Mouse (Mus musculus): ENCODE measurements around the gene Lage3. TPM values are rescaled to one million over a fixed set of nuclear protein-coding genes. Genes with fewer than 3 reads are reported as not detected.

Gene Lage3
- polyA plus RNA-seq, 1 experiment from 2014 or later, result 94.4 TPM

GRCm38 (mm10) chrX:74330166-74330930 lies 23.1 kb downstream of the Lage3 start:
- Histone ChIP-seq H3K4me2 (replicated peaks) (peak overlapping the region; percentile 59), H3K9me3 (replicated peaks) (no peaks in the 10 kb centered on the region), H3K9ac (peak overlapping the region; percentile 64), H3K4me3 (peak overlapping the region; percentile 53), H3K27me3 (no peaks in the 10 kb centered on the region), H3K36me3 (peaks cover 23% of the 10 kb centered on the region; the same call in 1 of the 2 replicates), H3K4me1 (peaks cover 31% of the 10 kb centered on the region), H3K27ac (peak overlapping the region; percentile 52)
- 38% methylated on average over 2 of the region's 2 CpGs for WGBS
- ATAC-seq (ENCODE audit: low FRiP score), result no peak

- WGBS, result 26% methylated on average over 9 of the region's 10 CpGs
- Histone ChIP-seq H3K4me3 (peak overlapping the region; percentile 53), H3K9me3 (replicated peaks) (no peaks in the 10 kb centered on the region), H3K27me3 (no peaks in the 10 kb centered on the region), H3K4me1 (peaks cover 31% of the 10 kb centered on the region), H3K4me2 (replicated peaks) (peak overlapping the region; percentile 59), H3K27ac (peak overlapping the region; percentile 52), H3K9ac (peak overlapping the region; percentile 64), H3K36me3 (peaks cover 21% of the 10 kb centered on the region; the same call in 1 of the 2 replicates)
- peak; percentile 64 for ATAC-seq (ENCODE audit: low FRiP score)
These were observed 24.2 kb downstream of the Lage3 start for GRCm38 (mm10) chrX:74329215-74329671.

GRCm38 (mm10) chrX:74328725-74329161 lies 24.7 kb downstream of the Lage3 start, which contains the start of gene Plxna3:
Gene Plxna3, plus strand, starts transcription at chrX:74329066.
- Histone ChIP-seq H3K4me2 (replicated peaks) (peak within 1 kb of the TSS; percentile 59), H3K9me3 (replicated peaks) (no peaks in the 10 kb centered on the region), H3K9ac (peak within 1 kb of the TSS; percentile 64), H3K27ac (peak within 1 kb of the TSS; percentile 87), H3K27me3 (no peaks in the 10 kb centered on the region), H3K4me1 (peaks cover 28% of the 10 kb centered on the region), H3K4me3 (peak within 1 kb of the TSS; percentile 53), H3K36me3 (peaks cover 16% of the 10 kb centered on the region; the same call in 1 of the 2 replicates)
- 16% methylated on average over 26 of the region's 30 CpGs for WGBS
- ATAC-seq (ENCODE audit: low FRiP score), result peak; percentile 94

GRCm38 (mm10) chrX:74312540-74313464 lies 40.6 kb downstream of the Lage3 start, which contains the start of gene Fam50a:
Gene Fam50a, plus strand, starts transcription at chrX:74313033.
- H3K4me3 ChIP-seq, result peak within 1 kb of the TSS; percentile 57
- peaks cover 32% of the 10 kb centered on the region for H3K36me3 ChIP-seq
- H3K9me3 ChIP-seq (replicated peaks), result 0 out of 2 replicates have a peak, but pooled peaks cover 3% of the 10 kb centered on the region
- peak within 1 kb of the TSS; percentile 68 for H3K4me2 ChIP-seq (replicated peaks)
- ATAC-seq (ENCODE audit: low FRiP score), result peak; percentile 94
- 21% methylated on average over 51 of the region's 59 CpGs for WGBS
- H3K4me1 ChIP-seq, result peaks cover 4% of the 10 kb centered on the region; the same call in 1 of the 2 replicates
- H3K27me3 ChIP-seq, result no peaks in the 10 kb centered on the region
- peak within 1 kb of the TSS; percentile 76 for H3K9ac ChIP-seq
- H3K27ac ChIP-seq, result peak within 1 kb of the TSS; percentile 89

- H3K27ac ChIP-seq, result peak within 1 kb of the TSS; percentile 92
- H3K27me3 ChIP-seq, result no peaks in the 10 kb centered on the region
- peaks cover 60% of the 10 kb centered on the region for H3K36me3 ChIP-seq
- H3K4me1 ChIP-seq, result peaks cover 9% of the 10 kb centered on the region
- WGBS, result 15% methylated on average over 41 of the region's 41 CpGs
- peak within 1 kb of the TSS; percentile 74 for H3K9ac ChIP-seq
- H3K4me2 ChIP-seq (replicated peaks), result peak within 1 kb of the TSS; percentile 73
- peak; percentile 80 for ATAC-seq (ENCODE audit: low FRiP score)
- H3K4me3 ChIP-seq, result peak within 1 kb of the TSS; percentile 56
- H3K9me3 ChIP-seq (replicated peaks), result no peaks in the 10 kb centered on the region
These were observed 48.3 kb downstream of the Lage3 start, which contains the start of gene Gdi1 for GRCm38 (mm10) chrX:74304867-74305700. Gene Gdi1, plus strand, starts transcription at chrX:74304998.

Small RNA genes within 50 kb of the gene (microRNA-seq; reads per million reads assigned to microRNA genes)
- gene Mir7092, result not detected

Other genes starting within 250 kb of the Lage3 start
- not detected in 2 replicates for gene Opn1mw, start 226.2 kb downstream of the Lage3 start, polyA plus RNA-seq (2016; fragmentation: Nextera tagmentation; extraction: Ambion mirVana)
- gene Mecp2, start 218.3 kb downstream of the Lage3 start, polyA plus RNA-seq (2016; fragmentation: Nextera tagmentation; extraction: Ambion mirVana), result 14.9 and 16.7 TPM in 2 replicates
- gene Tex28, start 185.8 kb downstream of the Lage3 start, polyA plus RNA-seq (2016; fragmentation: Nextera tagmentation; extraction: Ambion mirVana), result not detected in 2 replicates
- 0.10 and 0.18 TPM in 2 replicates for gene Tktl1, start 176.4 kb downstream of the Lage3 start, polyA plus RNA-seq (2016; fragmentation: Nextera tagmentation; extraction: Ambion mirVana)
- gene Flna, start 103.8 kb downstream of the Lage3 start, polyA plus RNA-seq (2016; fragmentation: Nextera tagmentation; extraction: Ambion mirVana), result 253 and 262 TPM in 2 replicates
- 17.0 and 18.2 TPM in 2 replicates for gene Emd, start 98.9 kb downstream of the Lage3 start, polyA plus RNA-seq (2016; fragmentation: Nextera tagmentation; extraction: Ambion mirVana)
- gene Rpl10, start 82.8 kb downstream of the Lage3 start, polyA plus RNA-seq (2016; fragmentation: Nextera tagmentation; extraction: Ambion mirVana), result 520 and 550 TPM in 2 replicates
- gene Taz, start 71.7 kb downstream of the Lage3 start, polyA plus RNA-seq (2016; fragmentation: Nextera tagmentation; extraction: Ambion mirVana), result 80.2 and 85.6 TPM in 2 replicates
- gene Dnase1l1, start 71.3 kb downstream of the Lage3 start, polyA plus RNA-seq (2016; fragmentation: Nextera tagmentation; extraction: Ambion mirVana), result 6.3 and 6.5 TPM in 2 replicates
- 140 and 143 TPM in 2 replicates for gene Atp6ap1, start 56.5 kb downstream of the Lage3 start, polyA plus RNA-seq (2016; fragmentation: Nextera tagmentation; extraction: Ambion mirVana)
- 697 and 732 TPM in 2 replicates for gene Gdi1, start 48.6 kb downstream of the Lage3 start, polyA plus RNA-seq (2016; fragmentation: Nextera tagmentation; extraction: Ambion mirVana)
- gene Fam50a, start 40.6 kb downstream of the Lage3 start, polyA plus RNA-seq (2016; fragmentation: Nextera tagmentation; extraction: Ambion mirVana), result 62.3 and 65.8 TPM in 2 replicates
- 48.6 and 51.8 TPM in 2 replicates for gene Plxna3, start 24.6 kb downstream of the Lage3 start, polyA plus RNA-seq (2016; fragmentation: Nextera tagmentation; extraction: Ambion mirVana)
- gene Ubl4a, start 19.6 kb upstream of the Lage3 start, polyA plus RNA-seq (2016; fragmentation: Nextera tagmentation; extraction: Ambion mirVana), result 56.7 and 63.1 TPM in 2 replicates
- gene Slc10a3, start 19.7 kb upstream of the Lage3 start, polyA plus RNA-seq (2016; fragmentation: Nextera tagmentation; extraction: Ambion mirVana), result 10.1 and 10.5 TPM in 2 replicates
- gene Fam3a, start 39.7 kb upstream of the Lage3 start, polyA plus RNA-seq (2016; fragmentation: Nextera tagmentation; extraction: Ambion mirVana), result 32.1 and 33.7 TPM in 2 replicates
- 24.2 and 27.7 TPM in 2 replicates for gene Ikbkg, start 39.7 kb upstream of the Lage3 start, polyA plus RNA-seq (2016; fragmentation: Nextera tagmentation; extraction: Ambion mirVana)
- 48.8 and 52.9 TPM in 2 replicates for gene G6pdx, start 75.6 kb upstream of the Lage3 start, polyA plus RNA-seq (2016; fragmentation: Nextera tagmentation; extraction: Ambion mirVana)
- not detected in 2 replicates for gene Gm6880, start 127.8 kb upstream of the Lage3 start, polyA plus RNA-seq (2016; fragmentation: Nextera tagmentation; extraction: Ambion mirVana)
- gene Olfr1326-ps1, start 221.3 kb upstream of the Lage3 start, polyA plus RNA-seq (2016; fragmentation: Nextera tagmentation; extraction: Ambion mirVana), result not detected in 2 replicates
- gene Olfr1325, start 239.1 kb upstream of the Lage3 start, polyA plus RNA-seq (2016; fragmentation: Nextera tagmentation; extraction: Ambion mirVana), result not detected in 2 replicates

All from hindbrain, embryonic 12.5 days (tissue).